ENCODE assay signal across 28 mouse cellular contexts in the genomic region with DNA sequence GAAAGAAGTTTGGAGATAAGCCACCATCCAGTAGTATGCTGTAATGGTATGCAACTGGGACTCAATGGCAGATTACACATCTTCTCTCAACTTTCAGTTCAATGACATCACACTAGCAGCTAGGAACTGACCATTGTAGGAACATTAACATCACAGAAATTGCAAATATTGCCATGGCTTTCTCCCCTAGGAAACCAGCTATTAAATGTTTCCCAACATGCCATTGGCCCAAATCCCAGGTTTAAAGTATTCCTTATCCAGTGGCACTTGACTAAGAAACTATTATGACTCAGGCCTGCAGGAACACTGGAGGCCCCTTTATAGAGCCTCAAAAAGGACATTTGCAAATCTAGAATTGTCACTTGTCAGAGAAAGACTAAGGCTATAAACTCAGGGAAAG. TPM values are rescaled to one million over a fixed set of nuclear protein-coding genes. Genes with fewer than 3 reads are reported as not detected.
A peak's percentile ranks its signal among the peaks of the same experiment; 100 is the strongest.
DNase-seq lines count a peak whose midpoint lies in the region; ATAC-seq lines count a peak whose summit lies in the region.
"Had no signal": no experiment of that assay in that cellular context is flagged by ENCODE, and none has a peak within 500 bp of the region (broad histone marks: within the 10 kb centered on the region; RNA-seq: fewer than 3 reads in every experiment).

No protein-coding gene starts in this region.

- ATAC-seq in heart, embryonic 12.5 days (ENCODE audit: insufficient number of reproducible peaks, low FRiP score), result no peak
- ATAC-seq in liver, embryonic 11.5 days (replicated peaks; ENCODE audit: low FRiP score), result no peak
- ATAC-seq: forebrain, postnatal 0 days; intestine, embryonic 15.5 days; midbrain, embryonic 16.5 days had no signal

- DNase-seq in heart, adult 11 months, result peak; percentile 89
- peak; percentile 8 for DNase-seq in kidney, adult 9 months
- DNase-seq in kidney, postnatal 36 days, result no peak
- DNase-seq in skeletal muscle tissue, adult 2 months (ENCODE audit: low read depth, low spot score), result peak; percentile 54
- no peak for DNase-seq in liver, embryonic 11.5 days (ENCODE audit: low spot score)
- no peak for DNase-seq in layer of hippocampus, adult 11-12 months (ENCODE audit: low spot score)
- DNase-seq: cerebellum, adult 18-20 months; cerebellum, postnatal 36 days; forebrain, postnatal 0 days; gastrocnemius, postnatal 10 days; kidney, postnatal 4 days; liver, embryonic 13.5 days; right cerebral cortex, postnatal 25 days had no signal

- no peaks in the 10 kb centered on the region for H3K36me3 ChIP-seq in heart, embryonic 12.5 days
- no peaks in the 10 kb centered on the region for H3K36me3 ChIP-seq in liver, embryonic 11.5 days (ENCODE audit: control insufficient read depth, insufficient read depth, low read length)
- H3K36me3 ChIP-seq: embryonic facial prominence, embryonic 15.5 days; forebrain, embryonic 10.5 days; heart, embryonic 15.5 days; intestine, embryonic 15.5 days; limb, embryonic 12.5 days; liver, embryonic 13.5 days; lung, embryonic 15.5 days had no signal

- no peak overlapping the region for H3K27ac ChIP-seq in heart, embryonic 12.5 days (ENCODE audit: poor library complexity, severe bottlenecking)
- H3K27ac ChIP-seq in brown adipose tissue, adult 24 weeks (replicated peaks; ENCODE audit: low read depth, low read length), result peak overlapping the region; percentile 38
- no peak overlapping the region for H3K27ac ChIP-seq in liver, embryonic 11.5 days (ENCODE audit: low read depth, low read length)
- H3K27ac ChIP-seq: embryonic facial prominence, embryonic 15.5 days; forebrain, embryonic 10.5 days; heart, embryonic 15.5 days; hindbrain, embryonic 14.5 days; intestine, embryonic 15.5 days; limb, embryonic 12.5 days; liver, embryonic 13.5 days; lung, embryonic 15.5 days had no signal

- no peak overlapping the region for H3K9ac ChIP-seq in heart, embryonic 12.5 days
- H3K9ac ChIP-seq in liver, embryonic 11.5 days (ENCODE audit: low read depth, low read length), result no peak overlapping the region
- H3K9ac ChIP-seq: embryonic facial prominence, embryonic 15.5 days; forebrain, postnatal 0 days; heart, embryonic 15.5 days; hindbrain, embryonic 14.5 days; intestine, embryonic 15.5 days; limb, embryonic 12.5 days; liver, embryonic 13.5 days; lung, embryonic 15.5 days had no signal

- no peak overlapping the region for H3K4me2 ChIP-seq in heart, embryonic 12.5 days
- no peak overlapping the region for H3K4me2 ChIP-seq in liver, embryonic 11.5 days
- H3K4me2 ChIP-seq: embryonic facial prominence, embryonic 15.5 days; heart, embryonic 15.5 days; hindbrain, embryonic 14.5 days; intestine, embryonic 15.5 days; limb, embryonic 12.5 days; liver, embryonic 13.5 days; lung, embryonic 15.5 days had no signal

- H3K9me3 ChIP-seq in heart, embryonic 12.5 days (replicated peaks), result no peaks in the 10 kb centered on the region
- H3K9me3 ChIP-seq in liver, embryonic 11.5 days (ENCODE audit: control insufficient read depth, low read length), result no peaks in the 10 kb centered on the region
- H3K9me3 ChIP-seq: embryonic facial prominence, embryonic 15.5 days; forebrain, embryonic 10.5 days; heart, embryonic 15.5 days; intestine, embryonic 15.5 days; limb, embryonic 12.5 days; liver, embryonic 13.5 days; lung, embryonic 15.5 days had no signal

- H3K4me1 ChIP-seq in heart, embryonic 12.5 days (replicated peaks), result no peaks in the 10 kb centered on the region
- H3K4me1 ChIP-seq in brown adipose tissue, adult 24 weeks (ENCODE audit: control insufficient read depth, insufficient read depth, insufficient read length, low read length), result 0 out of 2 replicates have a peak, but pooled peaks cover 5% of the 10 kb centered on the region
- no peaks in the 10 kb centered on the region for H3K4me1 ChIP-seq in liver, embryonic 11.5 days (replicated peaks; ENCODE audit: control insufficient read depth, insufficient read depth, low read length)
- H3K4me1 ChIP-seq: forebrain, embryonic 10.5 days; intestine, embryonic 15.5 days; limb, embryonic 12.5 days; liver, embryonic 13.5 days; lung, embryonic 15.5 days; megakaryocyte, embryonic 14.5 days had no signal

- H3K4me3 ChIP-seq in heart, embryonic 12.5 days, result no peak overlapping the region
- no peak overlapping the region for H3K4me3 ChIP-seq in brown adipose tissue, adult 24 weeks (ENCODE audit: insufficient read depth, low read depth, low read length)
- H3K4me3 ChIP-seq in liver, embryonic 11.5 days (ENCODE audit: low read depth, low read length), result no peak overlapping the region
- H3K4me3 ChIP-seq: embryonic facial prominence, embryonic 15.5 days; forebrain, embryonic 10.5 days; heart, embryonic 15.5 days; intestine, embryonic 15.5 days; limb, embryonic 12.5 days; liver, embryonic 13.5 days; lung, embryonic 15.5 days; megakaryocyte, embryonic 14.5 days had no signal

- no peaks in the 10 kb centered on the region for H3K27me3 ChIP-seq in heart, embryonic 12.5 days (replicated peaks)
- no peaks in the 10 kb centered on the region for H3K27me3 ChIP-seq in liver, embryonic 11.5 days (replicated peaks; ENCODE audit: control insufficient read depth, insufficient read depth, low read length)
- H3K27me3 ChIP-seq: embryonic facial prominence, embryonic 15.5 days; heart, embryonic 15.5 days; intestine, embryonic 15.5 days; limb, embryonic 12.5 days; liver, embryonic 13.5 days; lung, embryonic 15.5 days had no signal

RNA-seq across cellular contexts. Expression of a gene that starts 1.8 kb away (rescaled TPM):
- 0.74 and 1.1 TPM in 2 replicates for polyA plus RNA-seq in heart, embryonic 12.5 days (2016; fragmentation: Nextera tagmentation; extraction: Ambion mirVana)
- 16.9 and 27.9 TPM in 2 replicates for polyA plus RNA-seq in brown adipose tissue, adult 24 weeks (2012; ENCODE audit: insufficient read depth, insufficient read length, missing spikeins)
- 0.71 TPM in 2 replicates for polyA plus RNA-seq in liver, embryonic 11.5 days (2014; fragmentation: Nextera tagmentation; extraction: Ambion mirVana)
- polyA plus RNA-seq: C2C12; forebrain, embryonic 10.5 days; limb, embryonic 12.5 days had no signal

RNA-seq across cellular contexts. Expression of a gene that starts 48.6 kb away (rescaled TPM):
- not detected in 2 replicates for polyA plus RNA-seq in heart, embryonic 12.5 days (2016; fragmentation: Nextera tagmentation; extraction: Ambion mirVana)
- polyA plus RNA-seq in brown adipose tissue, adult 24 weeks (2012; ENCODE audit: insufficient read depth, insufficient read length, missing spikeins), result not detected in 2 replicates
- not detected in 2 replicates for polyA plus RNA-seq in liver, embryonic 11.5 days (2014; fragmentation: Nextera tagmentation; extraction: Ambion mirVana)
- polyA plus RNA-seq: C2C12; embryonic facial prominence, embryonic 15.5 days; forebrain, embryonic 10.5 days; forebrain, postnatal 0 days; heart, embryonic 15.5 days; hindbrain, embryonic 14.5 days; intestine, embryonic 15.5 days; kidney, embryonic 14.5 days; limb, embryonic 12.5 days; liver, embryonic 13.5 days; lung, embryonic 15.5 days; midbrain, embryonic 16.5 days; stomach, embryonic 16.5 days; thymus, postnatal 0 days had no signal

Comparison
In these comparisons a context has a peak if more than half of its experiments do, and no peak if none do; other contexts are left out.
1. DNase-seq: peak in heart, adult 11 months (single experiment), kidney, adult 9 months (single experiment) and skeletal muscle tissue, adult 2 months (single experiment); none in kidney, postnatal 36 days (0 of 2), liver, embryonic 11.5 days (single experiment) and layer of hippocampus, adult 11-12 months (single experiment).